12 mouse cellular contexts compared by ENCODE assay signal in genomic region chr2:127308660-127309059, GRCm38 (mm10). TPM values are rescaled to one million over a fixed set of nuclear protein-coding genes. Genes with fewer than 3 reads are reported as not detected.
DNase-seq lines count a peak whose midpoint lies in the region; ATAC-seq and TF ChIP-seq lines count a peak whose summit lies in the region.
"Had no signal": no experiment of that assay in that cellular context is flagged by ENCODE, and none has a peak within 500 bp of the region (broad histone marks: within the 10 kb centered on the region; RNA-seq: fewer than 3 reads in every experiment).

No protein-coding gene starts in this region.

- DNase-seq in forebrain, postnatal 0 days = peak; percentile 2
- no peak for DNase-seq in lung, embryonic 14.5 days
- no peak for DNase-seq in lung, postnatal 25 days (ENCODE audit: low spot score)
- peak; percentile 35 for DNase-seq in NIH3T3 (ENCODE audit: low read depth)
- DNase-seq in layer of hippocampus, postnatal 25 days (ENCODE audit: extremely low spot score in 1 of 2, low spot score in 1 of 2) = no peak
- no peak for DNase-seq in gastrocnemius, adult 8-10 months (ENCODE audit: low spot score in 2 of 2)

- H3K9ac ChIP-seq in forebrain, postnatal 0 days = no peak overlapping the region
- H3K9ac ChIP-seq in forebrain, embryonic 12.5 days = no peak overlapping the region
- no peak overlapping the region for H3K9ac ChIP-seq in lung, embryonic 14.5 days

- no peaks in the 10 kb centered on the region for H3K27me3 ChIP-seq in forebrain, postnatal 0 days (ENCODE audit: insufficient read depth, low read length)
- no peaks in the 10 kb centered on the region for H3K27me3 ChIP-seq in forebrain, embryonic 12.5 days
- no peaks in the 10 kb centered on the region for H3K27me3 ChIP-seq in lung, embryonic 14.5 days (ENCODE audit: insufficient read depth, low read length)

- no peak overlapping the region for H3K4me3 ChIP-seq in forebrain, postnatal 0 days (ENCODE audit: low read depth, low read length)
- no peak overlapping the region for H3K4me3 ChIP-seq in forebrain, embryonic 12.5 days (replicated peaks)
- H3K4me3 ChIP-seq in lung, embryonic 14.5 days (ENCODE audit: low read depth, low read length) = no peak overlapping the region

- no peaks in the 10 kb centered on the region for H3K9me3 ChIP-seq in forebrain, postnatal 0 days (ENCODE audit: low read length)
- no peaks in the 10 kb centered on the region for H3K9me3 ChIP-seq in forebrain, embryonic 12.5 days
- no peaks in the 10 kb centered on the region for H3K9me3 ChIP-seq in lung, embryonic 14.5 days (ENCODE audit: low read depth, low read length)

- no peaks in the 10 kb centered on the region for H3K36me3 ChIP-seq in forebrain, postnatal 0 days (ENCODE audit: insufficient read depth)
- H3K36me3 ChIP-seq in forebrain, embryonic 12.5 days (replicated peaks) = no peaks in the 10 kb centered on the region
- H3K36me3 ChIP-seq in lung, embryonic 14.5 days (ENCODE audit: insufficient read depth) = no peaks in the 10 kb centered on the region

- no peak for ATAC-seq in forebrain, postnatal 0 days
- ATAC-seq in forebrain, embryonic 12.5 days (ENCODE audit: low FRiP score) = no peak
- ATAC-seq in lung, embryonic 14.5 days (ENCODE audit: insufficient read depth) = no peak
- ATAC-seq in megakaryocyte progenitor cell, adult 5-6 weeks (replicated peaks; ENCODE audit: poor library complexity) = peak; percentile 74; the same call in 1 of the 2 replicates

- no peak overlapping the region for H3K27ac ChIP-seq in forebrain, postnatal 0 days (ENCODE audit: low read depth, low read length)
- no peak overlapping the region for H3K27ac ChIP-seq in forebrain, embryonic 12.5 days
- no peak overlapping the region for H3K27ac ChIP-seq in lung, embryonic 14.5 days (ENCODE audit: low read depth)
- H3K27ac ChIP-seq: macrophage had no signal

- no peaks in the 10 kb centered on the region for H3K4me1 ChIP-seq in forebrain, postnatal 0 days (ENCODE audit: insufficient read depth)
- H3K4me1 ChIP-seq in forebrain, embryonic 12.5 days = no peaks in the 10 kb centered on the region
- H3K4me1 ChIP-seq in lung, embryonic 14.5 days (ENCODE audit: insufficient read depth) = no peaks in the 10 kb centered on the region

- TF ChIP-seq CTCF in forebrain, postnatal 0 days (IDR thresholded peaks at IDR 0.05; ENCODE audit: low read depth) = peak; percentile 55
- peak; percentile 55 for TF ChIP-seq CTCF in lung, embryonic 14.5 days (IDR thresholded peaks at IDR 0.05; ENCODE audit: low read depth)

- no peak overlapping the region for H3K4me2 ChIP-seq in forebrain, postnatal 0 days (ENCODE audit: low read depth)
- H3K4me2 ChIP-seq in forebrain, embryonic 12.5 days = no peak overlapping the region
- H3K4me2 ChIP-seq in lung, embryonic 14.5 days = no peak overlapping the region

- WGBS in forebrain, postnatal 0 days = 94% methylated on average over 2 of the region's 2 CpGs
- 91% methylated on average over 2 of the region's 2 CpGs for WGBS in forebrain, embryonic 12.5 days
- 87% methylated on average over 2 of the region's 2 CpGs for WGBS in lung, embryonic 14.5 days

RNA-seq across cellular contexts. Expression of gene Dusp2, which starts 27.3 kb away (rescaled TPM):
- 10.0 and 13.9 TPM in 2 replicates for total RNA-seq in forebrain, postnatal 0 days (2014; rRNA removed)
- 19.1 and 20.2 TPM in 2 replicates for polyA plus RNA-seq in forebrain, postnatal 0 days (2015; fragmentation: Nextera tagmentation; extraction: Ambion mirVana)
- 3.9 and 4.8 TPM in 2 replicates for polyA plus RNA-seq in forebrain, embryonic 12.5 days (2016; fragmentation: Nextera tagmentation; extraction: Ambion mirVana)
- 12.3 and 15.7 TPM in 2 replicates for polyA plus RNA-seq in lung, embryonic 14.5 days (2014; fragmentation: Nextera tagmentation; extraction: Ambion mirVana)
- 76.0 and 76.5 TPM in 2 replicates for total RNA-seq in megakaryocyte progenitor cell, adult 5-6 weeks (2015)
- total RNA-seq in megakaryocyte progenitor cell, adult 5-6 weeks (2017) = 83.2 and 90.0 TPM in 2 replicates
- total RNA-seq in layer of hippocampus, postnatal 25 days (2021) = 1 to 10 TPM; 1.2 to 1.3 TPM
- total RNA-seq in gastrocnemius, adult 8-10 months (2022) = 1 to 10 TPM in 3 of 4 experiments, under 1 TPM in 1; 0.44 to 1.4 (median 1.1) TPM

RNA-seq across cellular contexts. Expression of gene Astl, which starts 29.8 kb away (rescaled TPM):
- total RNA-seq in forebrain, postnatal 0 days (2014; rRNA removed) = not detected in 2 replicates
- not detected in 2 replicates for polyA plus RNA-seq in forebrain, postnatal 0 days (2015; fragmentation: Nextera tagmentation; extraction: Ambion mirVana)
- polyA plus RNA-seq in forebrain, embryonic 12.5 days (2016; fragmentation: Nextera tagmentation; extraction: Ambion mirVana) = not detected in 2 replicates
- not detected in 2 replicates for polyA plus RNA-seq in lung, embryonic 14.5 days (2014; fragmentation: Nextera tagmentation; extraction: Ambion mirVana)
- total RNA-seq in megakaryocyte progenitor cell, adult 5-6 weeks (2015) = 0.15 and 0.30 TPM in 2 replicates
- total RNA-seq in megakaryocyte progenitor cell, adult 5-6 weeks (2017) = 0.24 TPM in 1 of 2 replicates, not detected in the other
- not detected for total RNA-seq in layer of hippocampus, postnatal 25 days (2021)
- not detected for total RNA-seq in gastrocnemius, adult 8-10 months (2022)
- total RNA-seq: gastrocnemius, adult 18-20 months; left cerebral cortex, postnatal 25 days had no signal
- polyA plus RNA-seq: intestine, embryonic 14.5 days; macrophage had no signal

RNA-seq across cellular contexts. Expression of gene Stard7, which starts 38.6 kb away (rescaled TPM):
- total RNA-seq in forebrain, postnatal 0 days (2014; rRNA removed) = 178 and 203 TPM in 2 replicates
- 89.3 and 110 TPM in 2 replicates for polyA plus RNA-seq in forebrain, postnatal 0 days (2015; fragmentation: Nextera tagmentation; extraction: Ambion mirVana)
- polyA plus RNA-seq in forebrain, embryonic 12.5 days (2016; fragmentation: Nextera tagmentation; extraction: Ambion mirVana) = 103 TPM in 2 replicates
- 86.6 and 88.7 TPM in 2 replicates for polyA plus RNA-seq in lung, embryonic 14.5 days (2014; fragmentation: Nextera tagmentation; extraction: Ambion mirVana)
- total RNA-seq in megakaryocyte progenitor cell, adult 5-6 weeks (2015) = 69.5 and 79.9 TPM in 2 replicates
- total RNA-seq in megakaryocyte progenitor cell, adult 5-6 weeks (2017) = 134 and 138 TPM in 2 replicates
- 100 to 1,000 TPM; 110 to 114 TPM for total RNA-seq in layer of hippocampus, postnatal 25 days (2021)
- 100 to 1,000 TPM; 108 to 119 (median 116) TPM for total RNA-seq in gastrocnemius, adult 8-10 months (2022)

RNA-seq across cellular contexts. Expression of gene Adra2b, which starts 54.3 kb away (rescaled TPM):
- 0.46 and 0.67 TPM in 2 replicates for total RNA-seq in forebrain, postnatal 0 days (2014; rRNA removed)
- polyA plus RNA-seq in forebrain, postnatal 0 days (2015; fragmentation: Nextera tagmentation; extraction: Ambion mirVana) = 0.38 and 0.80 TPM in 2 replicates
- polyA plus RNA-seq in forebrain, embryonic 12.5 days (2016; fragmentation: Nextera tagmentation; extraction: Ambion mirVana) = 1.5 and 1.9 TPM in 2 replicates
- polyA plus RNA-seq in lung, embryonic 14.5 days (2014; fragmentation: Nextera tagmentation; extraction: Ambion mirVana) = not detected in 2 replicates
- total RNA-seq in megakaryocyte progenitor cell, adult 5-6 weeks (2015) = not detected in 2 replicates
- not detected in 2 replicates for total RNA-seq in megakaryocyte progenitor cell, adult 5-6 weeks (2017)
- total RNA-seq in layer of hippocampus, postnatal 25 days (2021) = under 1 TPM; 0.14 to 0.15 TPM
- under 1 TPM; 0.41 to 0.83 (median 0.50) TPM for total RNA-seq in gastrocnemius, adult 8-10 months (2022)
- polyA plus RNA-seq: macrophage had no signal

Comparison
In these comparisons a context has a peak if more than half of its experiments do, and no peak if none do; other contexts are left out.
1. DNase-seq: peak in forebrain, postnatal 0 days (single experiment) and NIH3T3 (single experiment); none in lung, embryonic 14.5 days (single experiment), lung, postnatal 25 days (single experiment), layer of hippocampus, postnatal 25 days (0 of 2) and gastrocnemius, adult 8-10 months (0 of 2).